Mouse (Mus musculus): ENCODE results near the gene Actr5.

DNA sequence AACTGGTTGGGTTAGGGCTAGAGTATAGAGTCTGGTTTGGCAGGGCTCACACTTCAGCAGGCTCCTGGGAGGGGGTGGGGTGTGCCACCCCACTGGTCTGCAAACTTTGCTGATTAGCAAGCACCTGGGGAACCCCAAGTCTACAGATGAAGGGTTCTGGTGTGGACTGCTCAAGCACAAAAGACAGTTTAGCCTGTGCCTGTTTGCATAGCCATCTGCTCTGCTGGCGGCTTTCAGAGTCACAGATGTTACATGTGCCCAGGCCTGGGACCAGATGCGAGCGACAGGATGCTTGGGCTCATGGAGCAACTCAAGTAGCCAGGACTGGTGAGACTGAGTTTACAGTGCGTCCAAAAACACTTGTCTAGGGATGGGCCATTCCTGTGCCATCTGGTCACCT, 48.8 kb downstream of the Actr5 start:
- TF ChIP-seq CTCF (IDR thresholded peaks at IDR 0.05; ENCODE audit: low read depth, low read length) = no peak
- TF ChIP-seq TAL1 (conservative IDR thresholded peaks at IDR 0.05; ENCODE audit: low read depth, low read length) = no peak

Data from G1E (cell line).